Mouse (Mus musculus) hindbrain, embryonic 12.5 days (tissue): ENCODE results near the gene Mrm1. TPM values are rescaled to one million over a fixed set of nuclear protein-coding genes. Genes with fewer than 3 reads are reported as not detected.

Experiments used
- polyA plus RNA-seq: library from polyadenylated mRNA; unstranded; fragments of >200 nt; fragmentation: Nextera tagmentation; extraction: Ambion mirVana; gene quantifications from 2 replicates; pipeline ENCODE4 v1.2.1, GENCODE M21; 2016

The Mrm1 gene
- polyA plus RNA-seq, 1 experiment from 2014 or later = 7.9 TPM

Other genes with a start within 250 kb of the Mrm1 start
- gene Dhrs11, start 9.5 kb upstream of the Mrm1 start, polyA plus RNA-seq = 9.1 and 11.4 TPM in 2 replicates
- 76.1 and 85.0 TPM in 2 replicates for gene Ggnbp2, start 51.3 kb upstream of the Mrm1 start, polyA plus RNA-seq
- gene Myo19, start 60.6 kb upstream of the Mrm1 start, polyA plus RNA-seq = 8.8 and 9.3 TPM in 2 replicates
- 2.6 and 2.7 TPM in 2 replicates for gene Pigw, start 60.8 kb upstream of the Mrm1 start, polyA plus RNA-seq
- gene Znhit3, start 96.9 kb upstream of the Mrm1 start, polyA plus RNA-seq = 55.4 and 56.4 TPM in 2 replicates
- 3.2 and 3.9 TPM in 2 replicates for gene Car4, start 138.3 kb upstream of the Mrm1 start, polyA plus RNA-seq